Mouse (Mus musculus) kidney, adult 2 months (tissue): ENCODE measurements around the gene Ptbp3. TPM values are rescaled to one million over a fixed set of nuclear protein-coding genes. Genes with fewer than 3 reads are reported as not detected.

Experiments
- DNase-seq: peaks from one replicate; pipeline ENCODE4 v3.0.0; 2021
- H3K27ac ChIP-seq: fragments of 200-500 bp; 2 replicates; pipeline ENCODE4 v1.5.1; 2012; ENCODE audit warnings: low read depth, low read length, control low read depth, inconsistent platforms; ENCODE audit not compliant: insufficient read depth
- H3K27me3 ChIP-seq: fragments of 200-500 bp; replicated peaks from 2 replicates; pipeline ENCODE4 v1.6.1; 2012; ENCODE audit warnings: mild to moderate bottlenecking, moderate library complexity, low read length, inconsistent platforms; ENCODE audit not compliant: control insufficient read depth, insufficient read depth
- H3K36me3 ChIP-seq: fragments of 200-500 bp; 2 replicates; pipeline ENCODE4 v1.6.1; 2012; ENCODE audit warnings: mild to moderate bottlenecking, moderate library complexity, low read length, inconsistent platforms; ENCODE audit not compliant: control insufficient read depth, insufficient read depth
- H3K4me1 ChIP-seq: fragments of 200-500 bp; 2 replicates; pipeline ENCODE4 v1.6.1; 2011; ENCODE audit warnings: low read length; ENCODE audit not compliant: control insufficient read depth, insufficient read depth
- H3K4me3 ChIP-seq: fragments of 200-500 bp; 2 replicates; pipeline ENCODE4 v1.5.1; 2011; ENCODE audit warnings: mild to moderate bottlenecking, low read depth, low read length, control low read depth; ENCODE audit not compliant: insufficient read depth
- CTCF ChIP-seq: fragments of 200-500 bp; conservative IDR thresholded peaks from 2 replicates; pipeline ENCODE4 v1.5.1; 2011; ENCODE audit warnings: low read depth, mild to moderate bottlenecking, control low read depth, low read length, moderate library complexity, mixed read lengths; ENCODE audit not compliant: insufficient read depth, insufficient read length
- POLR2A ChIP-seq: fragments of 200-500 bp; IDR thresholded peaks from one replicate; pipeline ENCODE4 v1.6.1; 2011; ENCODE audit warnings: low read depth, low read length, control low read depth
- WGBS: fragments of 180-500 bp; shearing (Covaris S2); methylation state at CpG from one replicate; pipeline ENCODE4 v1.1.7; 2018; 5-methylcytosine and 5-hydroxymethylcytosine counted together
- polyA plus RNA-seq: library from polyadenylated mRNA; depleted of rRNA; stranded (reverse); fragments of >200 nt; gene quantifications from 2 replicates; pipeline ENCODE4 v1.2.3, GENCODE M21; 2012

Gene Ptbp3
- polyA plus RNA-seq, 1 experiment: 33.8 TPM

GRCm38 (mm10) chr4:59553576-59553975, 4.4 kb upstream of the Ptbp3 start:
- no peaks in the 10 kb centered on the region for H3K27me3 ChIP-seq
- no peak overlapping the region for H3K27ac ChIP-seq
- no peaks in the 10 kb centered on the region for H3K36me3 ChIP-seq
- no peak overlapping the region for H3K4me3 ChIP-seq
- WGBS: 62% methylated on average over 3 of the region's 3 CpGs
- TF ChIP-seq CTCF (no peak), POLR2A (no peak)
- H3K4me1 ChIP-seq: peaks cover 7% of the 10 kb centered on the region; the same call in 1 of the 2 replicates
- DNase-seq: no peak

- TF ChIP-seq CTCF (no peak), POLR2A (no peak)
- no peaks in the 10 kb centered on the region for H3K36me3 ChIP-seq
- DNase-seq: peak; percentile 55
- H3K4me3 ChIP-seq: no peak overlapping the region
- peaks cover under 1% of the 10 kb centered on the region; the same call in 1 of the 2 replicates for H3K4me1 ChIP-seq
- H3K27me3 ChIP-seq: no peaks in the 10 kb centered on the region
- WGBS: 67% methylated on average over 5 of the region's 5 CpGs
- H3K27ac ChIP-seq: no peak overlapping the region
These were observed 3.7 kb upstream of the Ptbp3 start for GRCm38 (mm10) chr4:59552835-59553234.

- H3K4me1 ChIP-seq: peaks cover 7% of the 10 kb centered on the region
- H3K27ac ChIP-seq: no peak overlapping the region
- 100% methylated on average over 1 of the region's 1 CpGs for WGBS
- H3K36me3 ChIP-seq: no peaks in the 10 kb centered on the region
- no peak for DNase-seq
- TF ChIP-seq POLR2A (no peak), CTCF (no peak)
- H3K4me3 ChIP-seq: no peak overlapping the region
- H3K27me3 ChIP-seq: no peaks in the 10 kb centered on the region
These were observed 2.7 kb upstream of the Ptbp3 start for GRCm38 (mm10) chr4:59551901-59552300.

DNA sequence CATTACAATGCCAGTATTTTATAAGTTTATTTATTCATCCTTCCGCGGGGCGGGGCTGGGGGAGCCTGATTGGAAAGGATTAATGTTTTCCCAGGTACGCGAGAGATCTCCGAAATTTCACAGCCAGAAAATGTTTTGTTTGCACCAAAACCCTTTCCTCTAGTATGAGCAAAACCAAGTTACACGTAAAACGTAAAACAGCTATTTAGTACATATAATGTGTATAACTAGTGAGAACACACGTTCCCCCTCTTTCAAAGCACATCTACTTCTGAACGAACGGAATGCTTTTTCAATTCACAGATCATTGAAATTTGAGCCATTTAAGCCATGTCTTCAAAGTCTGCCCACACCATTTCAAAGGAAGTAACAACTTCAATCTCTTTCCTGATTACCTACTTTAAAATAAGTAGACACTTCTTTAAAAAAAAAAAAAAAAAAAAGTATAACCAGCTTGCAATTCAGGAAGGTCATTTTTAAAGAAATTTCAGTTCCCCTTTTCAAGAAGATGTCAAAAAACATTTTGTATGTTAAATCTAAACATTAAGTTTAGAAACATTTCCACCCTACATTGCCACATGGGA, 905 bp upstream of the Ptbp3 start:
- TF ChIP-seq POLR2A (no peak), CTCF (no peak)
- Histone ChIP-seq H3K36me3 (no peaks in the 10 kb centered on the region), H3K4me3 (peak overlapping the region; percentile 60; the same call in 1 of the 2 replicates), H3K4me1 (peaks cover 14% of the 10 kb centered on the region), H3K27ac (peak overlapping the region; percentile 86; the same call in 1 of the 2 replicates), H3K27me3 (no peaks in the 10 kb centered on the region)
- DNase-seq: no peak
- WGBS: 13% methylated on average over 11 of the region's 11 CpGs

- H3K27ac ChIP-seq: peak overlapping the region; percentile 97
- TF ChIP-seq POLR2A (no peak), CTCF (no peak)
- no peaks in the 10 kb centered on the region for H3K27me3 ChIP-seq
- DNase-seq: peak; percentile 82
- no peaks in the 10 kb centered on the region for H3K36me3 ChIP-seq
- H3K4me3 ChIP-seq: peak overlapping the region; percentile 97
- under 1% methylated on average over 83 of the region's 83 CpGs for WGBS
- H3K4me1 ChIP-seq: peaks cover 14% of the 10 kb centered on the region
These were observed 497 bp downstream of the Ptbp3 start for GRCm38 (mm10) chr4:59548560-59549174.

GRCm38 (mm10) chr4:59548011-59548559, 1.1 kb downstream of the Ptbp3 start:
- Histone ChIP-seq H3K4me3 (peak overlapping the region; percentile 97), H3K27ac (peak overlapping the region; percentile 97), H3K4me1 (peaks cover 14% of the 10 kb centered on the region), H3K36me3 (no peaks in the 10 kb centered on the region), H3K27me3 (no peaks in the 10 kb centered on the region)
- WGBS: 3% methylated on average over 18 of the region's 18 CpGs
- TF ChIP-seq POLR2A (no peak), CTCF (no peak)
- no peak for DNase-seq

DNA sequence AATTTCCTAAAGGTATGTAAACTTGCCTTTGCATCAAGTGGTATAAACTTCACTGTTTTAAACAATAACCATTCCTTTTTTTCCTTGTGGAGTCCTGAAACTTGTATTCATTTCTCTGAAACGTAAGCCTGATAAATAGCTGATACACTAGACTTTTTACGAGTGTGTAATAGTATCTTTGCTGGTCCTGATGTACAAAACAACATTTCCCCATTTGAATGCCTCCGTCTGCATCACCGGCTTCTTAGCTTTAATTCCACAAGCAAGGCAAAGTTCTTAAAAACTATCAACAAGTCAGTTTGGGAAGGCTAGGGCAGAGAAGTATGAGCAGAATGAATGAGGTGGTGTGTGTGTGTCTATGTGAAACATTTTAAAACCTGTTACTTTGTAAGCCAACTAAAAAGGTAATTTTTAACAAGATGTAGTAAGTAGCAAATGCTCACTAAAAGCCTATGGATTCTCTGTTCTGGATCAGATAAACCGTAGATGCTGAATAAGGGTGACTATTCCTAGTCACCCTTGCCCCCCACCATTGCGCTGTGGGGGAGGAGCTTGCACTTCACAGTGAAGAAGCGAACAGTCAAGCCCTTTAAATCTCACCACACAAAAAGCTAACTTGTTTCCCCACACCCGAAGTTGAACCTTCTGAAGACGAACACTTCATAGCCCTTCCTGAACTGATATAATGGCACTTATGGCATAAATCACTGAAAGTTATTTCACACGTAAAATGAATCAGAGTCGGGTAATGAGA, 1.9 kb downstream of the Ptbp3 start:
- Histone ChIP-seq H3K27ac (peak overlapping the region; percentile 60), H3K27me3 (no peaks in the 10 kb centered on the region), H3K36me3 (no peaks in the 10 kb centered on the region), H3K4me3 (peak overlapping the region; percentile 45), H3K4me1 (peaks cover 14% of the 10 kb centered on the region)
- no peak for TF ChIP-seq CTCF
- no peak for TF ChIP-seq POLR2A
- 3% methylated on average over 11 of the region's 11 CpGs for WGBS
- DNase-seq: peak; percentile 33
